Comparison of ENCODE assay signal across 9 mouse cellular contexts in genomic region chr7:82263141-82263540, GRCm38 (mm10).
DNase-seq lines count a peak whose midpoint lies in the region; ATAC-seq and TF ChIP-seq lines count a peak whose summit lies in the region.
"Had no signal": no experiment of that assay in that cellular context is flagged by ENCODE, and none has a peak within 500 bp of the region (broad histone marks: within the 10 kb centered on the region; RNA-seq: fewer than 3 reads in every experiment).

No protein-coding gene starts in this region.

- DNase-seq in kidney, adult 11 months, result peak; percentile 21
- no peak for DNase-seq in G1E (ENCODE audit: low spot score)
- peak; percentile 51 for DNase-seq in cerebellum, adult 8-10 months
- peak; percentile 29 for DNase-seq in gastrocnemius, postnatal 36 days
- DNase-seq in left cerebral cortex, postnatal 10 days (ENCODE audit: extremely low spot score in 1 of 2, low spot score in 2 of 2), result peak; percentile 45 to 69
- DNase-seq in neural tube, embryonic 11.5 days (ENCODE audit: low spot score), result peak; percentile 71
- DNase-seq in urinary bladder, postnatal 4 days (ENCODE audit: low spot score in 2 of 2), result peak; percentile 44 to 80

- no peak overlapping the region for H3K9ac ChIP-seq in kidney, embryonic 15.5 days
- H3K9ac ChIP-seq in neural tube, embryonic 11.5 days (ENCODE audit: low read length), result no peak overlapping the region

- WGBS in kidney, embryonic 15.5 days, result 21% methylated on average over 8 of the region's 8 CpGs
- 22% methylated on average over 8 of the region's 8 CpGs for WGBS in neural tube, embryonic 11.5 days

- H3K4me3 ChIP-seq in kidney, embryonic 15.5 days (replicated peaks), result no peak overlapping the region
- no peak overlapping the region for H3K4me3 ChIP-seq in G1E (ENCODE audit: low read depth, low read length)
- H3K4me3 ChIP-seq in neural tube, embryonic 11.5 days (ENCODE audit: low read depth, low read length), result no peak overlapping the region
- H3K4me3 ChIP-seq: megakaryocyte, embryonic 14.5 days had no signal

- no peaks in the 10 kb centered on the region for H3K36me3 ChIP-seq in kidney, embryonic 15.5 days
- no peaks in the 10 kb centered on the region for H3K36me3 ChIP-seq in G1E (replicated peaks)
- no peaks in the 10 kb centered on the region for H3K36me3 ChIP-seq in neural tube, embryonic 11.5 days (ENCODE audit: control insufficient read depth, insufficient read depth, low read length)

- H3K4me1 ChIP-seq in kidney, embryonic 15.5 days, result peaks cover 4% of the 10 kb centered on the region; the same call in 1 of the 2 replicates
- no peaks in the 10 kb centered on the region for H3K4me1 ChIP-seq in G1E (ENCODE audit: insufficient read depth, low read depth, low read length)
- H3K4me1 ChIP-seq in neural tube, embryonic 11.5 days (ENCODE audit: control insufficient read depth, insufficient read depth, low read length), result no peaks in the 10 kb centered on the region
- H3K4me1 ChIP-seq: megakaryocyte, embryonic 14.5 days had no signal

- no peaks in the 10 kb centered on the region for H3K9me3 ChIP-seq in kidney, embryonic 15.5 days (replicated peaks)
- H3K9me3 ChIP-seq in G1E (replicated peaks), result peaks cover 40% of the 10 kb centered on the region
- H3K9me3 ChIP-seq in neural tube, embryonic 11.5 days (ENCODE audit: control insufficient read depth, low read length), result no peaks in the 10 kb centered on the region
- H3K9me3 ChIP-seq: megakaryocyte, embryonic 14.5 days had no signal

- H3K4me2 ChIP-seq in kidney, embryonic 15.5 days, result no peak overlapping the region
- no peak overlapping the region for H3K4me2 ChIP-seq in neural tube, embryonic 11.5 days (ENCODE audit: low read depth)

- no peak overlapping the region for H3K27ac ChIP-seq in kidney, embryonic 15.5 days
- H3K27ac ChIP-seq in neural tube, embryonic 11.5 days (ENCODE audit: low read depth, low read length), result no peak overlapping the region

- H3K27me3 ChIP-seq in kidney, embryonic 15.5 days, result no peaks in the 10 kb centered on the region
- no peaks in the 10 kb centered on the region for H3K27me3 ChIP-seq in G1E (ENCODE audit: insufficient read depth, low read length)
- no peaks in the 10 kb centered on the region for H3K27me3 ChIP-seq in neural tube, embryonic 11.5 days (ENCODE audit: control insufficient read depth, insufficient read depth, low read length)
- H3K27me3 ChIP-seq: megakaryocyte, embryonic 14.5 days had no signal

- intact Hi-C loops in gastrocnemius, postnatal 36 days (cut with DNase I), result loop anchor here (1.0 to 10.0 kb wide), 3 partner anchors 134 to 478 kb away; partner anchors contain the start of gene 3110040N11Rik
- intact Hi-C loops in left cerebral cortex, postnatal 10 days (cut with DNase I), result loop anchor here (2.0 to 5.0 kb wide), 2 partner anchors 86 to 140 kb away; no protein-coding TSS in a partner anchor

- peak; percentile 23; the same call in 1 of the 2 replicates for TF ChIP-seq CTCF in G1E (IDR thresholded peaks at IDR 0.05; ENCODE audit: low read depth, low read length)

- no peak for ATAC-seq in kidney, embryonic 15.5 days (replicated peaks; ENCODE audit: low FRiP score)
- no peak for ATAC-seq in G1E (ENCODE audit: extremely low read depth, insufficient number of reproducible peaks, low FRiP score, poor library complexity, severe bottlenecking)
- ATAC-seq in neural tube, embryonic 11.5 days (ENCODE audit: insufficient read depth, low FRiP score, low TSS enrichment), result no peak
